Mouse (Mus musculus) c-Kit-negative CD71-positive TER-119-positive erythroid progenitor cells, embryonic 14.5 days (primary cell): ENCODE data around the gene Neurl3.

Experiments used
- DNase-seq: peaks from one replicate; pipeline ENCODE4 v3.0.0-alpha.2; 2013; ENCODE audit warnings: low read depth, low spot score

Gene Neurl3

DNA sequence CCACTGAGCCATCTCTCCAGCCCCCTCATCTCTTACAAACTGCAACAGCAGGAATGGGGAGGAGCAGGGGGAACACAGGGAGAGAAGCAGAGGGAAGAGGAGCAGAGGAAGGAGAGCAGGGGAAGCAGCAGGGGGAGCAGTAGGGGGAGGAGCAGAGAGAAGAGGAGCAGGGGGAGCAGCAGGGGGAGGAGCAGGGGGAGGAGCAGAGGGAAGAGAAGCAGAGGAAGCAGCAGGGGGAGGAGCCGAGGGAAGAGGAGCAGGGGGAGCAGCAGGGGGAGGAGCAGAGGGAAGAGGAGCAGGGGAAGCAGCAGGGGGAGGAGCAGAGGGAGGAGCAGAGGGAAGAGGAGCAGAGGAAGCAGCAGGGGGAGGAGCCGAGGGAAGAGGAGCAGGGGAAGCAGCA is 15.8 kb downstream of the Neurl3 start:
- no peak for DNase-seq

GRCm38 (mm10) chr1:36257276-36257675 is 17.2 kb downstream of the Neurl3 start:
- no peak for DNase-seq

- DNase-seq, result no peak
These were observed 18.4 kb downstream of the Neurl3 start for GRCm38 (mm10) chr1:36255871-36256640.

GRCm38 (mm10) chr1:36254635-36255360 is 19.7 kb downstream of the Neurl3 start:
- no peak for DNase-seq

DNA sequence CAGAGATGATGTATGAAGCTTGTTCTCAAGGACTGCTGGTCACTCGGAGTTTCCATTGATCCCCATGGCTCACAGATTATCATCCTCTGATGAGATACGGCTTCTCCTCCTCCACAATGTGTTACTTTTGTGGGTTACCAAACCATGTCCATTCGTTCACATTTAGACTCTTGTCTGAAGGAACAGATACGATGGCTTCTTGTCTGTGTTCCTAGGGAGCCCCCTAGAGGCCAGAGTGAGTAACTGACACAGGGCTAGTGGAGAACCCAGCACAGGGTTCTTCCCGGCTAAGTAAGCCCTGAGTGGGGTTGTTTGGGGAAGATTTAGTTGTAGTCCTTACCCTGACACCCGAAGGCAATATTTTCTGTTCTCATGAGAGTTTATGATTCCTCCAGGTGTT is 21.7 kb downstream of the Neurl3 start:
- peak; percentile 60 for DNase-seq

DNA sequence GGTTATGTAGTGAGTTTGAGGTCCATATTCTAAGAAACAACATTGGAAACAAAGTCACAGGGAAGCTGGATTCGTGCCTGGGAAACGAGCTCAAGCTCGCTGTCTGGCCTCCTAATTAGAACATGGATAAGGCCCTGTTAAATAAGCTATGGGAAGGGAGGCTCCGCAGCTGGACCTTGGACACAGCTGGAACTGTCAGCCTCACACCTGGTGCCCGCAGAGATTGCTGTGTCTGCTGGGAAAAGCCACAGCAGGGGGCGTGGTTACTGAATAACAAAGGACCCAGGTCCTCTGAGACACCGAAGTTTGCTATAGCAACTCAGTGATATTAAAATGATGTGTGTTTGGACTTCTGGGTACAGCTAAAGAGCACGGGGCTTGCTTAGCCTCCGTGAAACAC is 23.1 kb downstream of the Neurl3 start:
- DNase-seq, result no peak

- no peak for DNase-seq
These were observed 27.8 kb downstream of the Neurl3 start for GRCm38 (mm10) chr1:36246688-36247087.

GRCm38 (mm10) chr1:36244828-36245215 is 29.7 kb downstream of the Neurl3 start:
- DNase-seq, result no peak

DNA sequence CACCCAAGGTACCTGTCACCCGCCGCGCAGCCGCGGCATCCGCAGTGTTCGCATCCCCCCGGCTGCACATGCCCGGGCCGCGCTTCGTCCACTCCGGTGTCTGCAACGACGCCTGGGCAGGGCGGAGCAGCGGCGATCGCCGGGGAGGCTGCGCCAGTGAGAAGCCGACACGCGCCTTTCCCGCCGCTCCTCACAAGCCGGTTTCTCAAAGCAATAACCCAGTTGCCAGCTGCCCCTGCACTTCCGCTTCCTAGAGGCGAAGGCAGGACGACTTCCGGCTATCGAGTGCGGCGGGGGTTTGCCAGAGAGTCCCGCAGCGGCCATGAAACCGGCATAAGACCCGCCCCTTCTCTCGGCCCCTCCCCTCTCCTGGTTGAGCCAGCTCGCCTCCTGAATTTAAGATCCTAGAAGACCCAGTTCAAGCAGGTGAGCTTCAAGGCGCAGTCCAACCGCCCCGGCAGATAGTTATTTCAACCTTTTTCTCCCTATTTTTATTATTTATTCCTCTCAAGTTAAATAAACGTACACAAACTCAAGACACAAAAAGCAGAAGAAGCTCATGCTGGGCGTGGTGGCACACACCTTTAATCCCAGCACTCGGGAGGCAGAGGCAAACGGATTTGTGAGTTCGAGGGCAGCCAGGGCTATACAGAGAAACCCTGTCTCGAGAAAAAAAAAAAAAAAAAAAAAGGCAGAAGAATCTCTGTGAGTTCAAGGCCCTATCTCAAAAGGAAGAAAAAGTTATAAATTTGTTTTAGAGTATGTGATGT is 30.2 kb downstream of the Neurl3 start, which contains the start of gene Uggt1:
Uggt1 (minus strand) TSS at position 663 of the 770 bp plus-strand sequence.
- DNase-seq, result peak; percentile 81

- DNase-seq, result no peak
These were observed 30.9 kb downstream of the Neurl3 start for GRCm38 (mm10) chr1:36243447-36244057.

- no peak for DNase-seq
These were observed 32.5 kb downstream of the Neurl3 start for GRCm38 (mm10) chr1:36241903-36242429.

DNA sequence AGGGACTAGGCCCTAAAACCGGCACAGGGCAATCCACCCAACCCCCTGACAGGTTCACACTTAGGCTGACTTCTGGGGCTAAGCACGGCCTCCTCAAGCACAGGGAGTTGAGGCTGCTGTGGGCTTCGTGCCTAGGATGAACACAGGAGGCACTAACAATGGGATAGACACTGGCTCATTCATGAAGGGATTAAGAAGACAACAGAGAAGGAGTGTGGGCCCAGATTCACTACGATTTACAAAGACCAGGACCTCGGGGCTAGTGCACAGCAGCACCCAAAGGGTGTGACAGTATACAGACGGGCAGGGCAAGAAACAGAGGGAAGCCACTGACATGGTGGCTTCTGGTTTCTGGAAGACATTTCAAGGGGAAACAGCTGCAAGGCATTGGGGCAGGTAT is 34.3 kb downstream of the Neurl3 start:
- no peak for DNase-seq

- DNase-seq, result no peak
These were observed 35.1 kb downstream of the Neurl3 start for GRCm38 (mm10) chr1:36239396-36239795.

DNA sequence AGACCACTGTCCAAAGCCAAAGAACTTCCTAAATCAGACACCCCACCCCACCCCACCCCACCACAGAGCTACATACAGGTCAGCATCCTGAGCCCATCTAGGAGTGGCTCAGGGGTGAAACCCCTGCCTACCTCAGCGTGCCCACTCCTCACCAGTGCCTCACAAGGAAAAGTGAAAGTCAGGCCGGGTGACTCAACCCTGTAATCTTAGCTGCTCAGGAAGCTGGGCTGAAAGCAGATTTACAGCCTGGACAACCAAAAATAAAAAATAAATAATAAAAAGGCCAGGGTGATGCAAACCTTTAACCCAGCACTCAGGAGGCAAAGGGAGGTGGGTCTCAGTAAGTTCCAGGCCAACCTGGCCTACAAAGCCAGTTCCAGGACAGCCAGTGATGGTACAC is 38.6 kb downstream of the Neurl3 start:
- DNase-seq, result no peak

- no peak for DNase-seq
These were observed 39.3 kb downstream of the Neurl3 start for GRCm38 (mm10) chr1:36235057-36235639.

- no peak for DNase-seq
These were observed 41.3 kb downstream of the Neurl3 start for GRCm38 (mm10) chr1:36233218-36233617.

DNA sequence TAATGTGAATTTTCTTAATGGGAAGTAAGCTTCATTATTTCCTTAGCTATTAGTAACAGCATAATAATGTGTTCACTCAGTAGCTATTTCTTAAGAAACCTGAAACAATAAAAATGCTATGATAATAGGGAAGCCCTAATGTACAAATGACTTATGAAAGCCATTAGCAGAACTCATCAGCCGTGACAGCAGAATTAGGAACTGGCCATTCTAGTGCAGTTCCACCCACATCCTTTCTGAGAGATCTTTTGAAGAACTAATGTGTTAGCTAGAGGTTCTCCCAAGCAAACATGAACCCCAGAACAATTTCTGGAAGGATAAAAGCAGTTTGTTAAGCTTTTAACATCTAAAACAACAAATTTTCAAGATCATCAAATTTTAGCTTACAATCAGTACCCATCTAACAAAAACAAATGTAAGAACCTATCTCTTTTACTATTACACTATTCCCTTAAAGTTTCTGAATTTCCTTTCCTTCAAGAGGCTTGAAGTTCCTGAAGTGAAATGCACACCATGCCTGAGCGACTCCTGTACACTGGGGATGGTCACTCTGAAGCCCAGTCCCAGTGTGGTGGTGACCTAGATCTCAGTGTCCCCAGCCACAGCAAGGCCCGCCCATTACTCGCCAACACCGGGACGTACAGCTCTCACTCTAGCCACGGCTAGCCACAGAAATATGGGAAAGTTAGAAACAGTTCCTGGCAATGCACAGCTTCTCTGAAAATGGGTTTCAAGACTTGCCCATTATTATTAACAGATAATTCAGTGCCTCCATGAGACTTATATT is 43.4 kb downstream of the Neurl3 start:
- no peak for DNase-seq

DNA sequence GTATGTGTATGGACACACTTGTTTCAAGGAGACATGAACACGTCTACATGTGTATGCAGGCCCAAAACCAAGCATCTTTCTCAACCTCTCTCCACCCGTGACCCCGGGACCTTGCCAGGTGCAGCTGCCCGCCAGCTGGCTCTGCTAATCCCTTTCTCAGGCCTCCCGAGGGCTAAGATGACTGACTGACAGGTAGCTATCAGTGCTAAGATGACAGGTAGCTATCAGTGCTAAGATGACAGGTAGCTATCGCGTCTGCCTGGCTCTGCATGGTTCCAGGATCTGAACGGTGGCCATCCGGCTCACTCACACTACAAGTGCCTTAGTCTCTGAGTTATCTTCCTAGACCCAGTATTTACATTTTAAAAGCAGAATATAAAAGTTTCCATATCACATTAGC is 46.0 kb downstream of the Neurl3 start:
- no peak for DNase-seq

DNA sequence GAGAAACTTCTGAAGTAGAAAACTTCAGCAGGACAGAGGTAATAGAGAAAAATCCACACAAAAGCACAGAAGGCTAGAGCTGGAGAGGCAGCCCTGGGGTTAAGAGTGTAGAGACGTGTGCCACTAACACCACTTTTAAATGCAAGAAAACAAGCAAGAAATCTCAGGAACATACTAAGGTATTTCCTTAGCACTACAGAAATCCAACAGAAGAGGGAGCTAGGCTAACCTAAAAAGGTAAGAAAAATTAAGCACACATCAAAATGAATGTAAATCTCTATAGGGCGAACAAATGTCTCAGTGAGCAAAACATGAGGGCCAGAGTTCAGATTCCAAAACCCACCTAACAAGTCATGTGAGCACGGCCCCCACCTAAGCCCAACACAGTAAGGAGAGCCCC is 49.8 kb downstream of the Neurl3 start:
- no peak for DNase-seq
